Mouse (Mus musculus) ovary, postnatal 36 days (tissue): ENCODE measurements around the gene Aipl1.
"Not testable (repeated sequence)": the region's sequence is repeated elsewhere in the genome, so short reads cannot be mapped to it uniquely, and the experiment has no call there.

Experiments
- DNase-seq: peaks from one replicate; pipeline ENCODE4 v3.0.0; 2022; ENCODE audit warnings: low spot score, mixed read lengths

Aipl1 gene

DNA sequence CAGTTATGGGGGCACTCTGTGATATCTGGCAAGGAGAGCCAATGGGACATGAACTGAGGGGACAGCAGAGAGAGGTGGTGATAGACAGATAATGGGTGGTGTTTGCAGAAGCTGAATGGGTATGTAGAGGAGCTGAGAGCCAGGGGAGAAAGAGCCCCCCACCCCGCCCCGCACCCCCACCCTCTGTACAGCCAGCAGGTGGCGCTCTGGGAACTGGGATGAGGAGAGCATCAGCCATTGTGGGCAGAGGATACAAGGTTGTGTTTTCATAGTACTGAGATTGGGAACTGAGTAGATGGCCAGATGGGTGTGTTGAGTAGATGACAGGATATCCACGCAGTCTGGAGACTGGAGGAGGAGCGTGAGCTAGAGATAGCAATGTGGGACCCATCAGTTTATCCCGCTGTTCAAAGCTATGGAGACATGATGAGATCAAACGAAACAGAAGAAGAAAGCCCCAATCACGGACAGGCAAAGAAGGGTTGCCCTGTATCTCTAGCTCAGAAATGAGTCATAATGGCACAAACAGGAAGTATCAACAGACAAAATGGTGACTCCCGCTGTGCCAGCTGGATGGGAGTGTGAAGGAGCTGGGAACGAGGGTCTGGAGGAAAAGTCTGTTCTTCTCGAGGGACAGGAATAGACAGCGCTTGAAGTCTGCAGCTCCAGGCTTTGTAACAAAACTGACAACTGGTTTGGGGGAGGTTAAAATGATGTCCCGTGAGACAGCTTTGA, 20.6 kb downstream of the Aipl1 start:
- no peak for DNase-seq

GRCm38 (mm10) chr11:72014674-72015073, 22.6 kb downstream of the Aipl1 start:
- no peak for DNase-seq

DNA sequence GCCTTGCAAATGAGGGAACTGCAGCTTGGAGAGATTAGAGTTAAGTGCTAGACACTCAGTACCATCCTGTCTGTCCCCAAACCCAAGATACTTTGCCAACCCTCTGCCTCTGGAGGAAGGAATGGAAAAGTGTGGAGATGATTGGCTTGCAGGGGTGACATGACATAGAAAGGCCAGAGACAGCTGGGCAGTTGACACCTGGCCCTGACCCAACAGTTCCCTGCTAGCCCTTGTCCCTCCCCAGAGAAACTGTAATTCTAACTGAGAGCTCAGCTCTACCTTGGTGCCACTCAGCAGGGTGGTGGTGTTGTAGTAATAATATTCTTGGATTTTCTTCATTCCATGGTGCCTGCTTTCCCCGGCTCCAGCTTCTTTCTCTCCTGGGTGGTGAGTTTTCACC, 25.4 kb downstream of the Aipl1 start:
- DNase-seq = no peak

DNA sequence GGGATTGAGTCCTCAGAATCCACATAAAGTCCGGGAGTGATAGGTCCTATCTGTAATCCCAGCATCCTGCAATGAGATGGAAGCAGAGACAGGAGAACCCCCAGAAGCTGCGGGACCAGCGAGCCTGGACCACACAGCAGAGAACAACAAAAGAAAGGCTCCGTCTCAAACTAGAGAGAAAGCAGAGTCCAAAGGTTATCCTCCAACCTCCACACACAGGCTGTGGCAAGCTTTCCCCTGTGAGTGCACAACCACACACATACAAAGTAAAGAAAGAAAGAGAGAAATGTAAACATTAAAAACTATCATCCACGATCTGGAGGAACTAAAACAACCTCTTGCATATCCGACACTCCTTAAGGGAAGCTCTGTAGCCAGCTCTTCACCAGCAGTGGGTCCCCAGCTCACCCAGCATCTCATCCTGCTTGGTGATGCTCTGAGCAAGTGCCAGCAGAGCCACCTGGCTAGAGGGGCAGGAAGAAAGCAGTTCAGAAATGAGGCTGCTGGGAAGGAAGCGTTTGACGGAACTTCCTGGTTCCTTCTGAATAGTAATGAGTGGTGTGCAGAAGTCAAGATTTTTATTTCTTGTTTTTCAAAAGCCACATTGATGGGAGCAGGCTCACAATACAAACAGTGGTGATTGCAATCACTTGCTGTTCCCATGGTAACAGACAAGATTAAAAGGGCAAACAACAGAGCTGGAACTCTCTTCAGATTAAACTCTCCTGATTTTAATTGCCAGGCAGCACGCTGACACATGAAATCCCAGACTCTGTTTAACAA, 26.2 kb downstream of the Aipl1 start:
- DNase-seq = no peak

DNA sequence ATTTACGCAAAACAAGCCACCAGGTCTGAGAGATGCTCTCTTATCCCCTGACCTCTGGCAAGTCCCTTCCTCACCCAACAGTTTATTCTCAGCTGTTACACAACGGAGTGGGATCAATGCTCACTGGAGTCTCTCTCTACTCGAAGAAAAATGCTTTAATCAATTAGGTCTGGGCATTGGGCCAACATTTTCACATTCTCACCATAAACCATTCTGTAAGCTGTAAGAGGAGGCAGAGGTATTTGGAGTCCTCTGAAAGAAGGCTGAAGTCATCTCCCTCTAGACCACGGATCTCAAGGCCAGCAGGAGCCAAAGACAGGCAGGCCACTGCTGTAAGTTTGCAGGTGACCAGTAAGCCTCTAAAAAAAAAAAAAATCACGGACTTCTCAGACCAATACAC, 26.9 kb downstream of the Aipl1 start:
- DNase-seq = no peak

DNA sequence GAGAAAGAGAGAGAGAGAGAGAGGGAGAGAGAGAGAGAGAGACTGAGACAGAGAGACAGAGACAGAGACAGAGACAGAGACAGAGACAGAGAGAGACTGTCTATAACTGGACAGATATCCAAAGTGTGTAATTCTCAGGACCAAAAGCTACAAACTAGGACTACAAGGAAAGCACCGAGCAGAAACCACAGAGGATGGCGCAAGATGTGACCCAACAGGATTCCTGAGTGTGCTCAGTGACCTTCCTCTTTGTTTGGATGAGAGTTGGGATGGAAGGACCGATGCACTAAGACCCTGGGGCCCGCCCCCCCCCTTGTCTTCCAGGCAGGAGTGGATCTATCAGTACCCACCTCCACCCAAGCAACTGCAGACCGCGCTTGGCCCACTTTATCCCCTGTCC, 31.8 kb downstream of the Aipl1 start:
- DNase-seq = no peak

GRCm38 (mm10) chr11:72003171-72003570, 34.1 kb downstream of the Aipl1 start:
- no peak for DNase-seq

- peak; percentile 24 for DNase-seq
These were observed 35.0 kb downstream of the Aipl1 start for GRCm38 (mm10) chr11:72002138-72002853.

GRCm38 (mm10) chr11:72000194-72000593, 37.1 kb downstream of the Aipl1 start:
- no peak for DNase-seq

DNA sequence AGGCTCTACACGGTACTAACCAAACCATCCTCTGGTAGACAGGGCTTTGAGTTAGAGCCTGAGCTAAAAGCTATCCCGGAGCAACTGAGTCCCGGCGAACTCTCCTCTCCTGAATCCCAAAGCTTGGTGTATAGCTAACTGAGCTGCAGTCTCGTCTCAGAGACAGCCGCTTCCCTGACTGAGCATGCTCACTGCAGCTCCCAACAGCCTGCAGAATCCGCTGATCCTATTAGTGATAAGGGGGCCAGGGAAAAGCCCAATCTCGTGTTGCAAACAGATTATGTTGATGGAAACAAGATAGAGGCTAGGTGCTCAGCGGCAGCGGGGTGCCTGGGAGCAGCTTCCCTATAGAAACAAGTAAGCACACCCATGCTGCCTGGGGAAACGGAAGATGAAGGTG, 40.5 kb downstream of the Aipl1 start:
- DNase-seq = no peak

DNA sequence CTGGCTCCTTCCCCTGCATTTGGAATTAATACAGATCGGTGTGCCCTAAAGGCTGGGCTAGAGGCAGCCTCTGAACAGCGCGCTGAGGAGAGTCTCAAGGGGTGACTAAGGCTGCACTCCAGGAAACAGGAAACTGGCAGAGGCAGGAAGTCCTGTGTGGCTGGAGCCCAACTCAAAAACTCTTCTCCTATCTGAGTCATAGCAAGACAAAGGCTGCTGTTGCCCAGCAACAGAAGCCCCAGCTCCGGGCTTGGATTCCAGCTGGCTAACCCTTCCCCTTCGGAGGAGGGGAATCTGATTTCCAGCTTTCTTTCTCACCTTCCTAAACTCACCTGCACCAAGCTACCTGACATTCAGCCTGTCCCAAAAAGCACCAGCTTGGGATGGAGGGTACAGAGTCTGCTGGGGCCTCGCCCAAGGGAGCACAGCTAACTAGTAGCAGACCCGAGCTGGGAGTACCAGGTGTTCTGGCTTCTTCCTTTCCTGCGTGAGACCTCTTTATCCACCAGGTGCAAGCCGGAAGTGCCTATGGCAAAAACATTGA, 41.3 kb downstream of the Aipl1 start:
- DNase-seq = peak; percentile 13

- no peak for DNase-seq
These were observed 44.9 kb downstream of the Aipl1 start for GRCm38 (mm10) chr11:71992438-71992837.

DNA sequence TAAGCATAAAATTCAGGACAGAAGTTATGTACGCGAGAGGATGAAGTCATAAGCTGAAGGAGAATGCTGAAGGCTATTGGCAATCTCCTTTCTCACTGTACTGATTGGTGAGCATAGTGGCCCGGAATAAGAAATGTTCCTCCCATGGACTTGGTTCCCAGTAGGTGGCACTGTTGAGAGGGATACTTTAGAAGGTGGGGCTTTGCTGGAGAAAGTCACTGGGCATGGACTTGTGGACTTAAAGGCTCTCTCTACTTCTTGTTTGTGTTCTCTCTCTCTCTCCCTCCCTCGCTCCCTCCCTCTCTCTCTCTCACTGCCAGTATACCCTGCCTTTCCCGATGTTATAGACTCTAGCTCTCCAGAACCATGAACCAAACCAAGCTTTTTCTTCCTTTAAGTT, 45.8 kb downstream of the Aipl1 start:
- no peak for DNase-seq

DNA sequence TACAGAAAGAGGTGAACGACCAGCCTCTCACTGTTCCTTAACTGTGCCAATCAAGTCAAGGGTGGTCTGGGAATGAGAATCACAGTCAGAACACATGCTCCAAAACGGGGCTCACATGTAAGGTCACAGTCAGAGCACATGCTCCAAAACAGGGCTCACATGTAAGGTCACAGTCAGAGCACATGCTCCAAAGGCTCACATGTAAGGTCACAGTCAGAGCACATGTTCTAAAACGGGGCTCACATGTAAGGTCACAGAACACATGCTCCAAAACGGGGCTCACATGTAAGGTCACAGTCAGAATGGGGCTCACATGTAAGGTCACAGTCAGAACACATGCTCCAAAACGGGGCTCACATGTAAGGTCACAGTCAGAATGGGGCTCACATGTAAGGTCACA, 47.9 kb downstream of the Aipl1 start:
- not testable (repeated sequence) for DNase-seq

GRCm38 (mm10) chr11:71987159-71988150, 49.9 kb downstream of the Aipl1 start:
- DNase-seq = no peak

DNA sequence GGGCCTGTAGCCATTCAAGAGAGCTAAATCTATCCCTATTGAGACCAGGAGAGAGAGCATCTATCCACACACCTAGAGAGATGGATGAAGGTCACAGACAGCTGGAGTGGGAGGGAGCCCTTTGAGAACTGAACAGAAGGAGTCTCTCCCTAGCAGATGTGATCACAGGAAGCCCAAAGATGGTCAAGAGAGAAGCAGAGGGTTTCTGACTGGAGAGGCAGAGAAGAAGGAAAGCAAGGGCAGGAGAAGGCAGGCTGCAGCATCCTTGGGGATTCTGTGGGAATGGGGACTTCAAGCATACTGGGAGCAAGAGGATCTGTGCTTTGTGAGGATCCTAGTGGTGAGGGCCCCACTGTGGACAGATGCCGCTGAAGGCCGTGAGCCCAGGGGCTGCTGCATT, 51.5 kb downstream of the Aipl1 start:
- no peak for DNase-seq

DNA sequence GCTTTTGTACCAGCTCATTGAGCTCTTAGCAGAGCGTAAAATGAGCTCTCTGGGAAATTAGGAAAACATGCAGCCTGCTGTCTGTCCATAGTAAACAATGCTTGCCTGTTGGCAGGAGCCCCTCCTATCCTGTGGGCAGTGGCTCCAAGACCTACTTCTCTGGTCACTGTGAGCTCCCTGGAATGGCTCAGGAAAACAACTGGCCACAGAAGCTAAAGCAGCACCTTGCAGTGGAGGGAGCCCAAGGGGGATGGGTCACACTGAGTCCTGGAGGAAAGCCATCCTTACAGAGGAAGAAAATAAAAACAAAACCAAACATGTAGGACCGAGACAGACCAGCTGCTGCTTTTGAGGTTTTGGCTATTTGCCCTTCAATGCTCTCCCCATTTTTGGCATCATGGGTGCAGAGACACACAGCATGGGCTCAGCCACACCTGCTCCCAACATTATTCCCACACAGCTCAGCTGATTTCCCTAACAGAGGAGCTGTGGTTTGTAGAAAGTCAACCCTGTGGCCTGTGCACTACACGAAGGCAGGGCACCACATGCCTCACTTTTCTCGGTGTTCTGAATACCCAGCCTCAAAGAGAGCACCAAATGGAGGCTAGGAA, 52.1 kb downstream of the Aipl1 start:
- DNase-seq = no peak

DNA sequence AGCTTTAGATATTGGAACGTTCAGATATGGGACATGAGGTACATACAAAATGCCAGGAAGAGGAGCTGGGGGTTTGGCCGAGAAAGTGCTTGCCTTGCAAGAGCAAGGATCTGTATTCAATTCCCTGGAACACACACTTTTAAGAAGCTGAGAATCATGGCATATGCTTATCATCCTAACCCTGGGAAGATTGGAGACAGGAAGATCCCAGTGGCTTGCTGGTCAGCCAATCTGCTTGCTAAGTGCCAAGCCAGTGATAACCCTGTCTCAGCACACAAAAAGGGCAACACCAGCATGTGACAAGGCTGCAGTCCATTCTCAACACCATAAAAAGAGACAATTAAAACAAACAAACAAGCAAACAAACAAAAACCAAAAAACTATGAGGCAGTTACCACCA, 53.2 kb downstream of the Aipl1 start:
- DNase-seq = no peak
